Mouse (Mus musculus) fat pad, adult 2 months (tissue): ENCODE measurements around the gene Nf1.

Source experiments
- DNase-seq: peaks from one replicate; pipeline ENCODE4 v3.0.0-alpha.2; 2011; ENCODE audit warnings: low read depth, low spot score; ENCODE audit errors: extremely low read depth

The Nf1 gene

DNA sequence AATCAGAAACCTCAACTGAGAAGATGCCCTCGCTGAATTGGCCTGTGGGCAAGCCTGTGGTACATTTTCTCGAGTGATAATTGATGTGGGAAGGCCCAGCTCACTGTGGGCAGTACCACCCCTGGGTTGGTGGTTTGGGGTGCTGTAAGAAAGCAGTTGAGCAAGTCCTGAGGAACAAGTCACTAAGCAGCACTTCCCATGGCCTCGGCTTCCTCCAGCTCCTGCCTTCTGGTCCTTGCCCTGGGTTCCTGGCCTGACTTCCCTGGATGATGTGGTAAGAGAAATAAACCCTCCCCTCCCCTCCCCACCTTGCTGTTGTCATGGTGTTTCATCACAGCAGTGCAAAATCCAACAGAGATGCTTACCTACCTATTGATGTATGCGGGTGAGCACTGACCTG is 11.4 kb upstream of the Nf1 start:
- DNase-seq: no peak

DNA sequence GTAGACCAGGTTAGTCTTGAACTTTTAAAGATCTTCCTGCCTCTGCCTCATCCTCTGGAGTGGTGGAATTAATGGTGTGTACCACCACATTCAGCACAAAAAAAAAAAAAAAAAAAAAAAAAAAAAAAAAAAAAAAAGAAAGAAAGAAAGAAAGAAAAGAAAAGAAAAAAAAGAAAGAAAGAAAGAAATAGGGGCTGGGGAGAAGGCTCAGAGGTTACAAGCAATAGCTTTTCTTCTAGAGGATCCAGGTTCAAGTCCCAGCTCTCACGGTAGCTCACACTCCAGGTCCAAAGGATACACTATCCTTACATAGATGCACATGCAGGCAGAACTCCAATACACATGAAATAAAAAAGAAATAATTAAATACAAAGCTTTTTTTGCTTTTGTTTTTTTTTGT is 9.9 kb upstream of the Nf1 start:
- no peak for DNase-seq

DNA sequence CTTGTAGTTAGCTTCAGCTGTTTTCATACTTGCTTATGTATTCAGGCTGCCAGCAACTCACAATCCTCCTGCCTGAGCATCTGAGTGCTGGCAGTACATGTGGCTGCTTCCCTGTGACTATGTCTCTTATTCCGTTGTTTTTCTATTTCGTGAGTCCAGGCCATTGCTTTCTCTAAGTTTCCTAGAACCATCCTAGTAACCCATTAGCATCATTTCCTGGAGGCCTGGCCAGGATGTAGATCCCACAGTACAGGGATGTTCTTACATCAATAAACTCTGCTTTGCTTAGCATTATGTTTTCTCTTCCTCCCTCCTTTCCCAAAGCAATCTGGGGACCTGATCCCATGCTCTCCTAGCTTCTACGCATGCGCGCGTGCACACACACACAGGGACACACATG is 4.4 kb upstream of the Nf1 start:
- no peak for DNase-seq

DNA sequence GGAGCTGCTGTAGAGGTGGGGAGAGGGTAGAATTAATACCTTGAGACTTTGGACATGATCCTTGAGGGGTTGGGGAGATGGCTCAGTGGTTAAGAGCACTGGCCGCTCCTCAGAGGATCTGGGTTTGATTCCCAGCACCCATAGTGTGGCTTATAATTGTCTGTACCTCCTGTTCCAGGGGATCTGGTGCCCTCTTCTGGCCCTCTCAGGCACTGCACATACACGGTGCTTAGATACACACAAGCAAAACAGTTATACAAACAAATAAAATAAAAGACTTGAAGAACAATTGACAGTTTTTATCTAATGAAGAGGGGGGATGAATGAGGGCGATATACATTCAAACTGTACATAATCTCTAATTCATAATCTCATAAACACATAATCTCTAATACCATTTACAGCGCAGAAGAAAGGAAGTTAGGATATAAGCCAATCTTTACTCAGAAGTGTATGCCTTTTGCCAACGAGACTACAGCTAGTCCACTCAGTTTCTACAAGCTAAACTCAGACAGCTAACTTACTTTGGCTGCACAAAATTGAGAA is 2.7 kb upstream of the Nf1 start:
- DNase-seq: no peak

DNA sequence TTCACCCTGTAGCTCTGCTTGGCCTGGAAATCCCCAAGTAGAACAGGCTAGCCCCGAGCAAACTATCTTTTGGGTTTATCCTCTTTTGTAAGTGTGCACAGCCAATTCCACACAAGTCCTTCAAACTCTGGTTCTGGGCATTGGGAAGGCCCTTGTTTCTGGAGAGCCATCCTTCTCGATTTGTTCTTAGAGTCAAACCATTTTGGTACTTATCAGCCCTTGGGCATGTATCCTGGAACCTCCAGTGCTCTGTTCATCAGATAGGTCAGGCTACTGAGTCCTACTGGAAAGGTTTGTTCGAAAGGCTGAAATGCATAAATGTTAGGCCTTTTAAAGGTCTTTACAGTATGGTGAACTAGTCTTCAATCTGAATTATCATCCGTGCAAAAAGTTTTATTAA is 872 bp upstream of the Nf1 start:
- DNase-seq: no peak

DNA sequence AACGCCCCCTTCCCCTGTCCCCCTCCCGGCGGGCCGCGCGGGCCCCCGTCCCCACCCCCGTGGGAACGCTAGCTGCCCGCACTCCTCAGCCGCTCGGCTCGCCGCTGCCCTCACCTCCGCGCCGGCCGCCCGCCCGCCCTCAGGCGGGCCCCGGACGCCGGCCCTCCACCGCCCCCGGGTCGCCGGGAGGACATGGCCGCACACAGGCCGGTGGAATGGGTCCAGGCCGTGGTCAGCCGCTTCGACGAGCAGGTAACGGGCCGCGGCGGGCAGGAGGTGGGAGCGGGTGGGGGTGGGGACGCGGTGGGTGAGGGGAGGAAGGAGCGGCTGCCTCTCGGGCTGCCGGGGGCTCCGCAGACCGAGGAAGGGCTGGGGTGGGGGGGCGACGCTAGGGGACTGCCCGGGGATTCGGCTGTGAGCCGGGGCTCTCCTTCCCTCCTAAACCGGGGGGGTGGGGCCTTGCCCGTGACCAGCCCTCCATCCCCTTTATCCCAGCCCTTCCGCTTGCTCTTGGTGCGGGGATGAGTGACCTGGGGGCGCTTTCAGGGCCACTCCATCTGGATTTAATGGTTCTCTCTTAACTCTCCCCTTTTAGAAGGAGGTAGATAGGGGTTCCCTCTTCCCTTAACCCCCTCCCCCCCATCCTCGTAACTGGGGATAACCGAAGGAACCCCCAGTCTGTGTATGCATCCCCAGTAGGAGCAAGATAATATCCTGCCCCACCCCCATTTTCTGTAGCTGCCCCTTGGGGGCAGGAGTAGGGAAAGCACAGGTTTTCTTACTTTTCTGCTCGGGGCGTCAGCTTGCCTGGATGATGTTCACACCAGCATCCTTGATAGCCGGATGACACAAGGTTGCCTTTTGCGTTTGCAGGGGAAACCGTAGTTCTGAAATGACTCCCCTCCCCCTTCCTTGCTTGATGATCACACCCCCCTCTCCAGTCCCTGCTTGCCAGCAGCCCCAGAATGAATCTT is 602 bp downstream of the Nf1 start:
- no peak for DNase-seq

DNA sequence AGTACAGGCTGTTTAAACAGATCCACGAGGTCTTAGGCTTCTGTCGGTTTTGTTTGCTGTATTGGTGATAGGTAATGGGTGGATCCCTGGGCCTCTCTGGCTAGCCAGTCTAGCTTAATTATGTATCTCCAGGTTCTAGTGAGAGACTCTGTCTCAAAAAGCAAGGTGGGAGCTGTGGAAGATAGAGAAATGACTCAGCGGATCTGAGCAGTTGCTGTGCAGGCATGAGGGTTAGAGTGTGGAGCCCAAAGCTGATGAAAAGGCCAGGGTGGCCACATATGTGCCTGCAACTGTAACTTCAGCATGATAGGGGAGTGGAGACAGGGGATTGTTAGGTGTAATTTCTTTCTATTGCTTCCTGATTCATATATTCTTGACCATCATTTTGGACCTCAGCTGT is 17.5 kb downstream of the Nf1 start:
- DNase-seq: no peak

DNA sequence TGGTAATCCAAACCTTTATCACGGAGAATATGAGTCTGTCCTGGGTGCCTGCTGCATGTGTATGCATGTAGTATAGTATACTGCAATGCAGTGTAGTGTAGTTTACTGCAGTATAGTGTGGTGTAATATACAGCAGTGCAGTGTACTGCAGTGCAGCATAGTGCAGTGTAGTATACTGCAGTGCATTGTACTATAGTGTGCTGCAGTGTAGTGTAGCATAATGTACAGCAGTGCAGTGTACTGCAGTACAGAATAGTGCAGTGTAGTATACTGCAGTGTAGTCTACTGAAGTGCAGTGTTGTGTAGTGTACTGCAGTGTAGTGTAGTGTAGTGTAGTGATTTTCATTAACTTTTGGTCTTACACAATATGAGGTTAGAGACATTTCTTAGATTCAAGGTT is 17.9 kb downstream of the Nf1 start:
- no peak for DNase-seq

DNA sequence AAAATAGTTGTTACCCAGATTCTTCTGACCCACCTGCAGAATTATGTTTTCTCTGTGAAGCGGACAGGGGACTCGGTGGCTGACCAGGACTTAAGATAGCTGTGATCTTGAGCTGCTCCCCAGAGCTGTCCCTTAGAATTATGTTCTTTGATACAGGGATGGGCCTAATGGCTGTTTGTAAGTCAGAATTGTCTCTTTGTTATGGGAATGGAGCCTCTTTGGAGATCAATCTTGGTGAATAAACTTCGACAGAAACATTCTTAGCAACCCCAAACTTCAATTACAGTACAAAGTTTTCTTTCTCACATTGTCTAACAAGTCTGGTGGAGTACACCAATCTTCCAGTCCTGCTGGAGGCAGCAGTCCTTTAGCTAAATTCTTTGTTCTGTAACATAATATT is 25.5 kb downstream of the Nf1 start:
- DNase-seq: no peak

DNA sequence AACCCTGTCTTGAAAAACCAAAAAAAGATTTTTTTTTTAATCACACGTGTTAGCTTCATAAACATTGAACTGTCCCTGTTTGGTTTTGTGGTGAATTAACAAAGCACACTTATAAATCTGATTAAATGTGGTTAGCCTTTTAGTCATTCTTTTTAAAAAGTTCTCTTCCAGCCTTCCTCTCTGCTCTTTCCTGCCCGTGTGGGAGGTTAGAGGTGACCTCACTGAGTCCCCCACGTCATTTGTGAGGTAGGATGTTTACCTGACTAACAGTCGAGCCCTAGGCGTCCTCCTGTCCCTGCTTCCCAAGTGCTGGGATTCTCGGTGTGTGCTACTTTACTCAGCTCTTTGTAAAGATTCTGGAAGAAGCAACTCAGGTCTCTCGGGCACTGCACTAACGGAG is 26.8 kb downstream of the Nf1 start:
- no peak for DNase-seq

DNA sequence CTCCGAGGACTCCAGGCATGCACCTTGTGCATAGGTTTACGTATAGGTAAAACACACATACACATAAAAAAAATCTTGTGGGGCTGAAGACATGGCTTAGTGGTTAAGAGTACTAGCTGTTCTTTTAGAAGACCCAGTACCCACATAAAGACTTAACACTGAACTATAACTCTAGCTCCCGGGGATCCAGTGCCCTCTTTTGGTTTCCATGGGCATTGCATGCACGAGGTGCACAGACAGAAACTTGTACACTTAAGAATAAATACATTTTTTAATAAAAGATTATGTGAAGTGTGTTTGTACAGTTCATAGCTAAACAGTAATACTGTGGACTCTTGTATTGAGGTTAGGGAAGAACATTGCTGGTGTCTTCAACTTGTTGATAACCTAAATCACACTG is 33.5 kb downstream of the Nf1 start:
- no peak for DNase-seq

DNA sequence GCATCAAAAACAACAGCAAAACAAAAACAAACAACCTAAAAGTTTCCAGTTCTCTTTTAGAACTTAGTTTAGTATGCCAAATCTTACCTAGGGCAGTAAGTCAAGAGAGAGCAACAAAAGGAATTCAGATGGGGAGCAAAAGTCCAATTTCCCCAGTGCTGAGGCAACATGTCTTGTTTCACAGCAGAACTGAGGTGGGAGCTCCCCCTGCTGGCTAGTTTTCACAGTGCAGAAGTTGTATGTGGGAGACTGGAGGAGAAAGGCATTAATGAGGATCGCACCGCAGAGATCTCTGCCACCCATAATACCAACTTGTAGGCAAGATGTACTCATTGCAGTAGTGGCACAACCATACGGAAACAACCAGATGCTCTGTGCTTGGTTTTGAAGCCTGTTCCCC is 58.8 kb downstream of the Nf1 start:
- DNase-seq: no peak

DNA sequence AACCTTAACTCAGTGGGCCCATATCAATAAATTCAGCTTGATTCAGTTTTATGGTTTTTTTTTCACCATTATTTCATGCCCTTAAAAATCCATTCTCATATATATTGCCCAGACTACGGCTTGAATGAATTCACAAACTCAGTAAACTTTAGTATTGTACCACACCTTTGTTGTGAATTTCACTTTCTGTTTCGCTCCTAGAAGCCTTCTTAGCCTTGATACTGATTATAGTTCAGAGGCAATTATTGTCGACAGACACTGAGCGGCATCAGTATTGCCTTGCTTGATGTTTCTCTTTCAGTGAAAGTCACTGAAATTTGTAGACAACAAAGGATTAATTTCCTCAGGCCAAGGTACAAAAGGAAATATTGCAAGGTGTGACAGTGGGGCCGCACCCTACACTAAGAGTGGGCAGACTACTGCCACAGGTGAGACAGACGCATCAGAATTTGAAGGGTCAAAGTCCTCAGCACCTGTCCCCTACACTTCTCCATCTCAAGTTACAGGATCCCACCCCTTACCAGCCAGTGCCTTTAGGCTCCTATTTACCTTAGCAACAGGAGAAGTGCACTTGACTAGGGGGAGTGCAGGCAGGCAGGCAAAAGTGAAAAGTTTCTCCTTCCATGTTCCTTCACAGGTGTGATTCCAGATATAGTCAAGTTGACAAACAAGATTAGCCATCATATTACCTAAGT is 64.3 kb downstream of the Nf1 start:
- DNase-seq: no peak

DNA sequence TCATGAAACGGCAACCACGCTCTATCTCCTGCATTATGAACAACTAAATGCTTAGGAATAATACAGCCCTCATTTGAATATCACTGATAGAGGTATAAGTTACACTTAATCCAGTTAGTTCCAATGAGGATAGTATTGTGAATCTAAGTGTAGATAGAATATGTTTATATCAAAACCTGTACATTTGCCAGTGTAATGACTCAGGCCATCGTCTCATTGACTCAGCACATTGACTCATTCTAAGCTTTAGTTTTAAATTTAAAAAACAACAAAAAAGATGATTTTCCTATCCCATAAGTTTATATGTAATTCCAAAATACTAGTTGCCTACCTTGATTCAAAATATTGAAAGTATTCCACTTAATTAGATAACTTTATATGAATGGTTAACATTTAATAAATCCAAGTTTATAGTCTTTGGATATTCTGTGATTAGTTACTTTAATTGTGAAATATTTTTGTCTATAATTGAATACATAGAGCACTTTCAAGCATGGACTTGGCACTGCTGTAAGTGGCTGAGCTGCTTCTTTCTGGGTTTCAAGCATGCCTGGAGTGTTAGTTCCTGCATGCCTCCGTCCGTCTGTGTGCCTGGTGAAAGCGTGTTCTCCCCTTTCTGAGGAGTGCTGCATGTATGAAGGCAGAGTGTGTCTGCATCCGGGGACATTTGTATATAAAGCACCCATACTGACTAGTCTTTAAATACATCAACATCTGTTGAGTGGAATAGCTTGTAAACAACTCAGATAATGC is 74.4 kb downstream of the Nf1 start:
- DNase-seq: no peak

DNA sequence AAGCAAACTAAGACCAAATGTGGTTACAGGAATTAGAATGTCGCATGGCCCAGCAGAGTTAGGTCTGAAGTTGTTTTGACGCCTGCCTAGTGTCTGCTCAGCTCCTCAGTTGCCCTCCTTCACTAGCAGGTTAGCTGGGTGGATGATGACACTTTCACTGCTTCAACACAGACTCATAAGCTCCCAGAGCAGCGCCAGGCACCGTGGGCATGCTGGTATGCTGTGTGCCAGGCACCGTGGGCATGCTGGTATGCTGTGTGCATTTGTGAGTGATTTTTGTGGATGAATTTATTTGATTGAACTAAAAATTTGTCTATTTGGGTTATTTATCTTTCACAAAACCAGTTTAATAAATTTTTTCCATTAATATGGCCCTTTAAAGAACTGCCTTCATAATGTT is 83.0 kb downstream of the Nf1 start:
- DNase-seq: no peak

DNA sequence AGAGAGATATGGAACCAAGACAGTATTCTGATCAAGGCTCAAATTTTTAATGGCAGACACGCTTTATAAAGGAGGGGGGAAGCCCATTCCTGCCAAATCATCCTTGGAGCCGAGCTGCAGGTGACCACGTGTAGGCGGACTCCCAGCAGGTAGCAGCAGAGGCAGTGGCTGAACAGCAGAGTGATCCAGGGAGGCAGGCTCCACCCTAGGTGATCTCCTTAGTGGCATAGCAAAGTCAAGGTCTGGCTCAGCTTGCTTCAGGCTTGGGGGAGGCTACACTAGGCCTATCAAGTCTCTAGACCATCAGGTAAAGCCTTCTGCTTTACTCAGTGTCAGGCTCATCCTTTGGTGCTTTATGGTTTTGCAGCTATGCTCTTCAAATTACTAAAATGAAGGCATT is 87.1 kb downstream of the Nf1 start:
- no peak for DNase-seq

DNA sequence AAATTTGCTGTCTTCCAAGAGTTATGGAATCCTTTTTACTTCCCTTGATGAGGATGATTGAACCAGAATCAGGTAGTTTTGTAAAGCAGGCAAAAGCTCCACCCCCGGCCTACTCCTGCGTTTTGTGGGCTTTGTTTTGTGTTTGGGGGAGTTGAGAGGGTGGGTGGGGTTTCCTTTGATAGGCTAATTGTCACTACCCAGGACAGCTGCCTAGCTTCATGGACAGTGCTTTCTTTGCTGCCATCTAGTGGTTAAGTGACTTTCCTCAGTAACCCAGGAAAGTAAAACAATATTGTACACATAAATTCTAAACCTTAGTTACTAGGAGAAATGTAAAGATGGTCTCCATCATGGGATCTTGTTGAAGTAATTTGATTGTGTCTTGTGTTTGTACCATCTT is 88.1 kb downstream of the Nf1 start:
- DNase-seq: no peak

DNA sequence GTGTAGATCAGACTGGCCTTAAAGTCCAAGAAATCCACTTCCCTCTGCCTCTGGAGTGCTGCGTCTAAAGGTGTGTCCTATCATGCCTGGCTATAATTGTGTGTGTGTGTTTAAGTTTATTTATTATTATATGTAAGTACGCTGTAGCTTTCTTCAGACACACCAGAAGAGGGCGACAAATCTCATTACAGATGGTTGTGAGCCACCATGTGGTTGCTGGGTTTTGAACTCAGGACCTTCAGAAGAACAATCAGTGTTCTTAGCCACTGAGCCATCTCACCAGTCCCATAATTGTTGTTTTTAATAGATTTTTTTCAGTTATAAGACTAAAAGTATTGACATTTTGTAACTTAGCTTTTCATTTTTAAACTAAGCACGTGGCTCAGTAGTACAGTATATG is 95.8 kb downstream of the Nf1 start:
- no peak for DNase-seq

DNA sequence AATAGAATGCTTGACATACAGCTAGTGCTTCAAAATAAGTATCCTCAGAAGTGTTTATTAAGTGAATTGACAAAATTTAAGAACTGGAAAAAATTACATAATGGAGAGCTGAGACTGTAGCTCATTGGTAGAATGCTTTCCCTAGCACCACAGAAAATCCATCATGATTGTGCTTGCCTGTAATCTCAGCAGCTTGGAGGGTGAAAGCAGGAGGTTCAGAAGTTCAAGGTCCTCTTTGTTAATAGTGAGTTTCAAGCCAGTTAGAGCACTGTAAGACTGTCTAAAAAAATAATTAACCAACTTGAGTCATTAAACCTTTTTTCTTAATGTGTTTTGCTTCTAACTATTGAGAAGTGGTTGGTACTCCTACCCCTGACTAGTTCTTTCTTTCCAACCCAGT is 108.9 kb downstream of the Nf1 start:
- no peak for DNase-seq

DNA sequence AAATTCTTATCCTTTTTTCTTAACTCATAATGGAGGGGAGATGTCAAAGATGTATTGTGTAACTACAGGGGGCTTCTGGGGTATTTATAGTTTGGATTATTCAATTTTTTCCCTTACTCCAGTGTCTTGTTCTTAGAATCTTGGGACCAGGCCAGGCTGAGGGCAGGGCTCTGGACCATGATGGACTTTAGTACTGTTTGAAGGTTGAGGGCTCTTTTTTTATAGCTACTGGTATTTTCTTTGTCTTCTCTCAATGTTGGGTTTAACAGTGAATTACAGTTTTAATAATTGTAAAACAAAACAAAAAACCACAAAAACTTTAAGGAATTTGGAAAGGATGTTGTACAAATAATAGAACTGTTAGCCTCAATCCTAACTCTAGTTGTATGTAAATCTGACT is 113.5 kb downstream of the Nf1 start:
- no peak for DNase-seq

DNA sequence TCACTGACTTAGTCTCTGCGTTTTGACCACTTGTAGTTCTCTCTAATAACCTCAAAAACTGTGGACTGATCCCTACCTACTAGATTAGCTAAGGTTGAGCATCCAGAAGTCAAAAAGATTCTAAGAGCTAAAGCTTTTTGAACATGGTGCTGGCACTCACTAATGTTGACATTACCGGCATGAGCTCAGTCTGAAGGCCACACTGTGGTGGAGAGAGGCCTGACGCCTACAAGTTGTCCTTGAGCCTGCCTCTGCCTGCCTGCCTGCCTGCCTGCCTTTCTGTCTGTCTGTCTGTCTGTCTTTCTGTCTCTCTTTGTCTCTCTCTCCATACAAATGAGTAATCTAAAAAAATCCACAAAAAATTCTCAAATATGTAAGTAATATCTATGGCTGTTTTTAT is 118.4 kb downstream of the Nf1 start:
- no peak for DNase-seq

DNA sequence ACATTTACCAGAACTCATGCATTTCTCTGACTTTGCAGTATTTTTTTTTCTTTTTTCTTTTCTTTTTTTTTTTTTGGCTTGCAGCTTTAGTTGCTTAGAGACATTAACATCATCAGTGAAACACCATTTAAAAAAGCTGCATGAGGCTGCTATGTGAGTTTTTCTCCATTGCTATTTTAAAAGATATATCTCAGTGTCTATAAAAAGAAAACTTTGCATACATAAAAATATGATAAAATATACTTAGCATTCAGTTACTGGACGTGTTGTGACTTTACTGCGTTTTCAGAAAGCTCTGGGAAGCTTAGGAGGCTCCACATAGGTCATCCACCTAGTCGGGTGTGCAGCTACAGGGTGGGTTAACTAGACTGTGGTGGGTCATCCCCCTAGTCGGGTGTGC is 120.4 kb downstream of the Nf1 start:
- no peak for DNase-seq
